Mouse (Mus musculus) retina, adult 2 months (tissue): ENCODE results near the gene Nmnat2.

ENCODE experiments used
- DNase-seq: peaks from one replicate; pipeline ENCODE4 v3.0.0-alpha.2; 2012; ENCODE audit warnings: low read depth, low spot score

The Nmnat2 gene

GRCm38 (mm10) chr1:153092237-153092975 is 137.6 kb downstream of the Nmnat2 start:
- peak; percentile 48 for DNase-seq

GRCm38 (mm10) chr1:153093172-153093571 is 138.4 kb downstream of the Nmnat2 start:
- no peak for DNase-seq

GRCm38 (mm10) chr1:153093581-153093980 is 138.8 kb downstream of the Nmnat2 start:
- no peak for DNase-seq

- DNase-seq: no peak
Measured at GRCm38 (mm10) chr1:153094226-153095076, 139.7 kb downstream of the Nmnat2 start.

- DNase-seq: no peak
Measured at GRCm38 (mm10) chr1:153095328-153095727, 140.5 kb downstream of the Nmnat2 start.

GRCm38 (mm10) chr1:153095826-153096727 is 141.3 kb downstream of the Nmnat2 start:
- no peak for DNase-seq

- DNase-seq: no peak
Measured at GRCm38 (mm10) chr1:153097017-153097675, 142.4 kb downstream of the Nmnat2 start.

GRCm38 (mm10) chr1:153098586-153098985 is 143.8 kb downstream of the Nmnat2 start:
- DNase-seq: no peak

GRCm38 (mm10) chr1:153100912-153101311 is 146.1 kb downstream of the Nmnat2 start:
- no peak for DNase-seq

GRCm38 (mm10) chr1:153101327-153101880 is 146.6 kb downstream of the Nmnat2 start:
- peak; percentile 23 for DNase-seq

- no peak for DNase-seq
Measured at GRCm38 (mm10) chr1:153102296-153103185, 147.7 kb downstream of the Nmnat2 start.

GRCm38 (mm10) chr1:153103186-153103554 is 148.4 kb downstream of the Nmnat2 start:
- no peak for DNase-seq

- DNase-seq: no peak
Measured at GRCm38 (mm10) chr1:153104804-153105203, 150.0 kb downstream of the Nmnat2 start.

GRCm38 (mm10) chr1:153107866-153108265 is 153.1 kb downstream of the Nmnat2 start:
- no peak for DNase-seq

- no peak for DNase-seq
Measured at GRCm38 (mm10) chr1:153109346-153109745, 154.6 kb downstream of the Nmnat2 start.

- no peak for DNase-seq
Measured at GRCm38 (mm10) chr1:153109836-153110235, 155.0 kb downstream of the Nmnat2 start.

- DNase-seq: no peak
Measured at GRCm38 (mm10) chr1:153111596-153111995, 156.8 kb downstream of the Nmnat2 start.

GRCm38 (mm10) chr1:153115315-153115714 is 160.5 kb downstream of the Nmnat2 start:
- no peak for DNase-seq

- no peak for DNase-seq
Measured at GRCm38 (mm10) chr1:153120544-153120943, 165.8 kb downstream of the Nmnat2 start.

GRCm38 (mm10) chr1:153121320-153121719 is 166.5 kb downstream of the Nmnat2 start:
- DNase-seq: no peak
